Mouse (Mus musculus) limb, embryonic 11.5 days (tissue): ENCODE measurements around the gene Tmem135. TPM values are rescaled to one million over a fixed set of nuclear protein-coding genes. Genes with fewer than 3 reads are reported as not detected.

ENCODE experiments used
- ATAC-seq: fragments of 200-750 bp; cut with Nextera tagmentation; 2 replicates; pipeline ENCODE4 v1.8.0; 2017; ENCODE audit warnings: low read depth; ENCODE audit not compliant: insufficient number of reproducible peaks, low FRiP score, low TSS enrichment
- DNase-seq: peaks from one replicate; pipeline ENCODE4 v3.0.0-alpha.2; 2015; ENCODE audit warnings: low spot score
- H3K27ac ChIP-seq: fragments of 300-500 bp; sonication (generic); replicated peaks from 2 replicates; pipeline ENCODE4 v1.5.1; 2014; ENCODE audit warnings: low read depth, mild to moderate bottlenecking, low read length
- H3K27me3 ChIP-seq: fragments of 300-500 bp; sonication (generic); 2 replicates; pipeline ENCODE4 v1.6.1; 2014; ENCODE audit warnings: mild to moderate bottlenecking, low read length, mixed read lengths; ENCODE audit not compliant: control insufficient read depth, insufficient read depth
- H3K36me3 ChIP-seq: fragments of 300-500 bp; sonication (generic); 2 replicates; pipeline ENCODE4 v1.6.1; 2014; ENCODE audit warnings: mild to moderate bottlenecking, low read length, moderate library complexity, mixed read lengths; ENCODE audit not compliant: control insufficient read depth, insufficient read depth
- H3K4me1 ChIP-seq: fragments of 300-500 bp; sonication (generic); 2 replicates; pipeline ENCODE4 v1.6.1; 2014; ENCODE audit warnings: low read length, mixed read lengths; ENCODE audit not compliant: control insufficient read depth, insufficient read depth
- H3K4me2 ChIP-seq: fragments of 300-500 bp; sonication (generic); 2 replicates; pipeline ENCODE4 v1.6.1; 2014; ENCODE audit warnings: low read depth, mild to moderate bottlenecking, moderate library complexity; ENCODE audit not compliant: severe bottlenecking
- H3K4me3 ChIP-seq: fragments of 300-500 bp; sonication (generic); 2 replicates; pipeline ENCODE4 v1.5.1; 2014; ENCODE audit warnings: low read depth, low read length
- H3K9ac ChIP-seq: fragments of 300-500 bp; sonication (generic); 2 replicates; pipeline ENCODE4 v1.6.1; 2014; ENCODE audit warnings: mild to moderate bottlenecking, low read length
- H3K9me3 ChIP-seq: fragments of 300-500 bp; sonication (generic); 2 replicates; pipeline ENCODE4 v1.6.1; 2016; ENCODE audit warnings: low read length; ENCODE audit not compliant: control insufficient read depth
- WGBS: fragments of 180-500 bp; shearing (Covaris S2); extraction: QIAGEN DNeasy Blood & Tissue Kit; methylation state at CpG from one replicate; pipeline ENCODE4 v1.1.7; 2014; 5-methylcytosine and 5-hydroxymethylcytosine counted together
- polyA plus RNA-seq: library from polyadenylated mRNA; unstranded; fragments of >200 nt; fragmentation: Nextera tagmentation; extraction: Ambion mirVana; gene quantifications from 2 replicates; pipeline ENCODE4 v1.2.1, GENCODE M21; 2014

Gene Tmem135
- polyA plus RNA-seq, 1 experiment from 2014 or later = 18.3 TPM

DNA sequence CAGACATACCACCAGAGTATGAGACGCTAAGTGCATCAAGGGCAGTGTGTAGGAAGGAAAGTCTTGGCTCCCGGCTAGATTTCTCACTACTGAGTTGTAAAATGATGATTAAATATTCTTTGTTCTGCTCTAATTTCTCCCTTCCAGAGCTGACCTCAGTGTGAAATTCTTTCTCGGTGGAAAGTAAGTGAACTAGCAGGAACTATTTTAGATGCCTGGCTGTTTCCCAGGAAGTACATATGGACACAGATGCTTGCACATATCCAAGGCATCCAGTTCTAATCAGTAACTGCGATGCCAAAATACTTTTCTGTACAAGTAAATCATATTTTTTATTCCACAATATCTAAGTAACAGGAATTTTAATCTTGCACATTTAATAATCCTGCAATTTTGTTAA, 220.1 kb downstream of the Tmem135 start:
- DNase-seq = no peak
- 81% methylated on average over 4 of the region's 4 CpGs for WGBS

DNA sequence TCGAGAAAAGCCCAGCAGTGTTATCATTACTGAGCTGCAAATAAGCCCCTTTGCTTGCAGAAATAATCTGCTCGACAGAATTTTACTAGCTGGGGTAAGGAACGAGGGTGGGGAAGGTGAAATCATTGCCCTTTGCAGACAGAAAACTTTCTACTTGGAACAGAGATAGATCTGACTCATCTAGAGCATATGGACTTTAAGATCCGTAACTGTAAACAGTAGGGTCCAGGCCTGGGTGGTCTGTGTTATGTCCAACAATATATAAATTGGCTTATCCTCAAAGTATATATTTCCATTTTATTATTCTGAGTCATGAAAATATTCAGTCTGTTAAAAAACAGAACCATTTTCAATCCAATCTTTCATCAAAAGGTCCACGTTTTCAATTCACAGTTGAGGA, 221.1 kb downstream of the Tmem135 start:
- no peak overlapping the region for H3K27ac ChIP-seq
- H3K4me3 ChIP-seq = no peak overlapping the region
- no peaks in the 10 kb centered on the region for H3K27me3 ChIP-seq
- H3K4me2 ChIP-seq = no peak overlapping the region
- H3K36me3 ChIP-seq = no peaks in the 10 kb centered on the region
- H3K9ac ChIP-seq = no peak overlapping the region
- H3K9me3 ChIP-seq = no peaks in the 10 kb centered on the region
- no peaks in the 10 kb centered on the region for H3K4me1 ChIP-seq
- ATAC-seq = no peak
- no peak for DNase-seq
- 84% methylated on average over 5 of the region's 5 CpGs for WGBS

More for the DNA sequence above, 220.1 kb downstream of the Tmem135 start:
- H3K27me3 ChIP-seq = no peaks in the 10 kb centered on the region
- H3K27ac ChIP-seq = no peak overlapping the region
- no peaks in the 10 kb centered on the region for H3K4me1 ChIP-seq
- no peak overlapping the region for H3K4me2 ChIP-seq
- ATAC-seq = no peak
- H3K36me3 ChIP-seq = no peaks in the 10 kb centered on the region
- no peak overlapping the region for H3K4me3 ChIP-seq
- H3K9me3 ChIP-seq = no peaks in the 10 kb centered on the region
- no peak overlapping the region for H3K9ac ChIP-seq

DNA sequence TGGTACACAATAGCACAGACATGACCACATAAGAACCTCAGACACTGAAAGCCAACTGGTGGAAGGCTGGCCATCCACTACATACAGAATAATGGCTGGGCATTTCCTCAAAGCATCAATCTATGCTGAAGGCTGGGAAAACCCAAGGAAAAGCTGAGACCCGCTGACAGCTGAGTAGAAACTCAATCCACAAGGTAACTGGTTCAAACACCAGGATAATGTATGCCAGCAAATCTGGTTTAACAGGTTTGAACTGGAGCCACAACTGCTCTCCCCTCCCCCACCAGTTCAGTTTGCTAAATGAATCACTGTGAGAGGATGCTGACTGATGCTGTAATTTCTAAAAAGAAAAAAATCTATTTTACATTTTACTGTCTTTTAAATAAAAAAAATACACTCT, 222.7 kb downstream of the Tmem135 start:
- 48% methylated on average over 1 of the region's 1 CpGs for WGBS
- no peak overlapping the region for H3K27ac ChIP-seq
- no peak overlapping the region for H3K4me2 ChIP-seq
- no peaks in the 10 kb centered on the region for H3K9me3 ChIP-seq
- no peaks in the 10 kb centered on the region for H3K4me1 ChIP-seq
- ATAC-seq = no peak
- no peak overlapping the region for H3K4me3 ChIP-seq
- no peak overlapping the region for H3K9ac ChIP-seq
- no peaks in the 10 kb centered on the region for H3K27me3 ChIP-seq
- no peak for DNase-seq
- no peaks in the 10 kb centered on the region for H3K36me3 ChIP-seq

DNA sequence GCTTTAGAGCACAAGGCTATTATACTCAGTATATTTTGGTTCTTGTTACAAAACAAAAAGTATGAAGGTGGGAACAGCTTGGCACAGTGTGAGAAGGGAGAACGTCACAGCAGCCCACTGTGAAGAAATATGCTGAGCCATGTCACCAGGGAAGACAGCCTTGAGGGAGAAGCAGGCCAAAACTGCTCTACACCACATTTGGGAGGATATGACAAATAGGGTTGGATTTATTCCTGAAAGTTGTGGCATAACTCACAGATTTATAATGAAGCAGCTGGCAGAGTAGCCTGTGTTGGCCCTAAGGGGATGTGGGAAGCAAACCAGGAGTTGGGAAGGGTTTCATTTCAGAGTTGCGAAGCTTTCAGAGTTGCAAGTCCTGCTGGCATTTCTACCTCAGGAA, 225.4 kb downstream of the Tmem135 start:
- WGBS = 79% methylated on average over 2 of the region's 2 CpGs
- no peaks in the 10 kb centered on the region for H3K9me3 ChIP-seq
- H3K27me3 ChIP-seq = no peaks in the 10 kb centered on the region
- H3K4me3 ChIP-seq = no peak overlapping the region
- H3K9ac ChIP-seq = no peak overlapping the region
- DNase-seq (no peak), ATAC-seq (no peak)
- H3K4me2 ChIP-seq = no peak overlapping the region
- no peaks in the 10 kb centered on the region for H3K4me1 ChIP-seq
- no peak overlapping the region for H3K27ac ChIP-seq
- no peaks in the 10 kb centered on the region for H3K36me3 ChIP-seq

DNA sequence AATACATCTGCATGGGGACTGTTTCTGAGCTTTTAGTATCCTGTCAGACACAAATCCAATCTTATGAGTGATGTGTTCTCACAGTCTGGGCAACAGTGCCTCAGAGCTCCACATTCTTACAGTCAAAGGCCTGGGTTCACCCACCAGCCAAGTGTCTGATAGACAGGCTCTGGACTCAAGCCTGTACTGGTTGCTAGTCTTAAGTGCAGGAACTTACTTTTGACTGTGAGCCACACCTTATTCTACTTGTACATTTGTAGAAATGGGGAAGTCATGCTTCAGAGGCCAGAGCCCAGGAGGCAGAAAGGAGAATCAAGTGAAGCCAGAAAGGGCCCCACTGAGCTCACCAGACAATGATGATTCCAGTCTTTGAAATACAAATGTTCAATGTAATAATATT, 226.1 kb downstream of the Tmem135 start:
- H3K9me3 ChIP-seq = no peaks in the 10 kb centered on the region
- no peak for DNase-seq
- H3K36me3 ChIP-seq = no peaks in the 10 kb centered on the region
- no peak for ATAC-seq
- no peak overlapping the region for H3K27ac ChIP-seq
- H3K4me1 ChIP-seq = no peaks in the 10 kb centered on the region
- no peak overlapping the region for H3K4me2 ChIP-seq
- H3K4me3 ChIP-seq = no peak overlapping the region
- no peaks in the 10 kb centered on the region for H3K27me3 ChIP-seq
- H3K9ac ChIP-seq = no peak overlapping the region

DNA sequence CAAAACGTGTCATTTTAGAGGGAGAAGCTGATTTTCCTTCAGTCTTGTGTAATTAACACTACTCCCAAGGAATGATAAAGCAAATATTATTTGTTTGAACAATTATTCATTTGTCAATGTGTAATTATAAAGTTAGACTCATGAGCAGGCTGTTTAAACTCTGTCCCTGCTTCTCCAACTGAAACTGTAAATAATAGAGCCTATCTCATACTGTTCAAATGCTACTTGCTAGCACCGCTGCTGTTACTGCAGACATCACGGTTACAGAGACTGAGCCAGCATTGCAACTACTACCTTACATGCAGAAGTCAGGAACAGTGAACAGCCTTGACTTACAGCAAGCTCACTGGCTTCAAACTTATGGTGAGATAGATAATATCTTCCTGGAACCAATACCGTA, 229.6 kb downstream of the Tmem135 start:
- no peak overlapping the region for H3K27ac ChIP-seq
- no peaks in the 10 kb centered on the region for H3K27me3 ChIP-seq
- no peak overlapping the region for H3K4me2 ChIP-seq
- no peaks in the 10 kb centered on the region for H3K4me1 ChIP-seq
- no peaks in the 10 kb centered on the region for H3K36me3 ChIP-seq
- no peak overlapping the region for H3K4me3 ChIP-seq
- DNase-seq (no peak), ATAC-seq (no peak)
- H3K9ac ChIP-seq = no peak overlapping the region
- WGBS = 92% methylated on average over 4 of the region's 4 CpGs
- H3K9me3 ChIP-seq = no peaks in the 10 kb centered on the region

DNA sequence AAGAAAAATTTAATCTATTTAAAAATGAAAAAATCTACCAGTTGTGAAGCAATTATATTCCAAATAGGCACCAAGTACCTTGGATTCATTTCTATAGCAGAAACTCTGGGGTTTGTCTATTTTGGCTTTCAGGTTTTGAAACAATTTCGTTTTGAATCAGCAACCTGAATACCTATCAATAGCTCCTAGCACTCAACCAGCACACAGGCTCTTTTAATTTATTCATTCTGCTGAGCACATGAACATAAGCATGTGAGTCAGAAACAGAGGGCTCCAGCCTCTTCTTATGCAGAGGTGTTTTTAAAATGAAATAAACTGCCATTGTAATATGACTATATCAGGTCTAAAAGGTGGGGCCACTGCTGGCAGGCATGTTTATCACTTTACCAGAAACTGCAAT, 231.0 kb downstream of the Tmem135 start:
- 79% methylated on average over 1 of the region's 1 CpGs for WGBS

DNA sequence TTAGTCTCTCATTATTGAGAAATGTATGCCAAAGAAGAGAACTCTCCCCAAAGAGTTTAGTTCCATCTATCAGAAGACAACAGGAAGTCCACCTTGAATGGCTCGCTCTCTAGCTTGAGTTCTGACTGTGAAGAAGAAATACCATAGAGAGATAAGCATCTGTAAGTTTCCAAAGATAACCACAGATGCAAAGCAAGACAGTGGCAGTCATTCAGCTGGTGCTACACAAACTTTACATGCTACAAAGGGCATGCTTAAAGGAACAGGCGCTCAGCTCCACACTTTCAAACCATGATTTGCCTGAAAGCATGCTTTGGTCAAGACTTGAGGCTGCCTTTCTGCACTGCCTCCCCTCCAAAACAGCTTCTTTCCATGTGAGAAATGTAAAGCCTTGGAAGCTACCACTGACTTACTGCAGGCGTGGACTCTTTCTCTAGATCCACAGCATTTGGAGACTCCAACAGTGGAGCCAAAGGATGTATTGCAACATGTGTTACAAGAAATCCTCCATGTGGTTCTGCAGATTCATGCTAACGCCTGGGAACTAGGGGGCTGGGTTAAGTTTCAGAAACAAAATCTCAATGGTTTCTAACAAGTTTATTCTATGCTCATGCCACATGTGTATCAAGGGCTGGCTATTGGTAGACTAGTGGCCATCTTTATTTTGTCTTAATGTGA, 232.1 kb downstream of the Tmem135 start:
- no peak for DNase-seq
- H3K4me1 ChIP-seq = no peaks in the 10 kb centered on the region
- ATAC-seq = no peak
- H3K4me3 ChIP-seq = no peak overlapping the region
- no peak overlapping the region for H3K4me2 ChIP-seq
- no peaks in the 10 kb centered on the region for H3K9me3 ChIP-seq
- WGBS = 87% methylated on average over 4 of the region's 4 CpGs
- H3K27me3 ChIP-seq = no peaks in the 10 kb centered on the region
- no peak overlapping the region for H3K27ac ChIP-seq
- no peak overlapping the region for H3K9ac ChIP-seq
- no peaks in the 10 kb centered on the region for H3K36me3 ChIP-seq

More for the DNA sequence above, 231.0 kb downstream of the Tmem135 start:
- H3K27ac ChIP-seq = no peak overlapping the region
- no peak overlapping the region for H3K9ac ChIP-seq
- ATAC-seq (no peak), DNase-seq (no peak)
- H3K9me3 ChIP-seq = no peaks in the 10 kb centered on the region
- H3K4me1 ChIP-seq = no peaks in the 10 kb centered on the region
- no peaks in the 10 kb centered on the region for H3K27me3 ChIP-seq
- no peaks in the 10 kb centered on the region for H3K36me3 ChIP-seq
- H3K4me2 ChIP-seq = no peak overlapping the region
- no peak overlapping the region for H3K4me3 ChIP-seq

DNA sequence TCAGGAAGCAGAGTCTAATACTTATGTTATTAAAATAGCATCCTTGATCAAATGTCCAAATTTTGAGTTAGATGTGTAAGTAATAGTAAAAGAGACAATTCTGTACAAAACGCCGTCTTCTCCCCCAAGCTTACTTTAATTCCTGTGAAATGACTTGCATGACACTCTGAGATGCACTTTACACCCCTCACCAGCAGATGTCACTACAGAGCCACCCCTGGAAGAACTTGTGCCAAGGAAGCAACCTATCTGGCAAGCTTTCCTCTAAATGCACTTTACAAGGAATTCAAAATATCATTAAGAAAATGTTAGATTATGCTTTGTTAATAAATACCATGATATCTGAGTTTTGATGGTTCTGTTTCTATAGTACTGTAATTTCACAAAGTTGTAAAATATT, 235.4 kb downstream of the Tmem135 start:
- DNase-seq = peak; percentile 87
- no peak overlapping the region for H3K4me3 ChIP-seq
- no peaks in the 10 kb centered on the region for H3K27me3 ChIP-seq
- 30% methylated on average over 2 of the region's 2 CpGs for WGBS
- H3K36me3 ChIP-seq = no peaks in the 10 kb centered on the region
- no peak for ATAC-seq
- no peak overlapping the region for H3K9ac ChIP-seq
- no peak overlapping the region for H3K27ac ChIP-seq
- no peak overlapping the region for H3K4me2 ChIP-seq
- no peaks in the 10 kb centered on the region for H3K4me1 ChIP-seq
- H3K9me3 ChIP-seq = no peaks in the 10 kb centered on the region
